In the genomic region with DNA sequence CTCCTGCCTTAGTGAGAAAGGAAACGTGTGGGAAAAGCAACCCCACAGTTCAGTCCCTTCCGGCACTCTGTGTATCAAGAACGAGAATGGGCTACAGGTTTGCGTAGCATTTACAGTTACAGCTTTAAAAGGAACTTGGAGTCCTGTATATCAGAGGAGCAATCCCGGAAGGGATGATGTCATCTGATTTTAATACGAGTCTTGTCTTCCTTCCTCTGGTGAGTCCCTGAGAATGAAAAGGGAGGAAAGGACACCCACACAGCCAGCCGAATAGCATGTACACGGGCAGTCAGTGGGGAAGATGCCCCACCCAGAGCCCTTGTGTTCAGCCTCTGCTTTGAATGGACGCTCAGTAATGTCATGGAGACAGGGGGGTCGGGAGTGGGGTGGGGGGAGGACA, we compare ENCODE assay signal across 25 mouse cellular contexts. TPM values are rescaled to one million over a fixed set of nuclear protein-coding genes. Genes with fewer than 3 reads are reported as not detected.
DNase-seq lines count a peak whose midpoint lies in the region; ATAC-seq and TF ChIP-seq lines count a peak whose summit lies in the region.
"Had no signal": no experiment of that assay in that cellular context is flagged by ENCODE, and none has a peak within 500 bp of the region (broad histone marks: within the 10 kb centered on the region; RNA-seq: fewer than 3 reads in every experiment).

No protein-coding gene starts in this region.

- ATAC-seq in lung, postnatal 0 days = peak; percentile 54; the same call in 1 of the 2 replicates
- peak; percentile 67 for ATAC-seq in common myeloid progenitor, adult 5-6 weeks (replicated peaks; ENCODE audit: low read depth, poor library complexity, severe bottlenecking)
- ATAC-seq in megakaryocyte progenitor cell, adult 5-6 weeks (replicated peaks; ENCODE audit: poor library complexity) = peak; percentile 49
- ATAC-seq: hindbrain, postnatal 0 days had no signal

- H3K27ac ChIP-seq in lung, postnatal 0 days (ENCODE audit: low read length) = no peak overlapping the region
- H3K27ac ChIP-seq: hindbrain, embryonic 10.5 days; hindbrain, postnatal 0 days; layer of hippocampus, adult 2 months; limb, embryonic 15.5 days; midbrain, embryonic 12.5 days; neural tube, embryonic 13.5 days had no signal

- no peak overlapping the region for H3K4me3 ChIP-seq in lung, postnatal 0 days (ENCODE audit: low read depth, low read length)
- H3K4me3 ChIP-seq: heart, embryonic 12.5 days; hindbrain, embryonic 10.5 days; layer of hippocampus, adult 2 months; limb, embryonic 15.5 days; midbrain, embryonic 12.5 days; neural tube, embryonic 13.5 days had no signal

- TF ChIP-seq EP300 in lung, postnatal 0 days (IDR thresholded peaks at IDR 0.05) = no peak

- TF ChIP-seq CTCF in lung, postnatal 0 days (IDR thresholded peaks at IDR 0.05) = no peak

- H3K9ac ChIP-seq in lung, postnatal 0 days (replicated peaks; ENCODE audit: low read depth) = no peak overlapping the region
- H3K9ac ChIP-seq: heart, embryonic 12.5 days; limb, embryonic 15.5 days; midbrain, embryonic 12.5 days; neural tube, embryonic 13.5 days had no signal

- no peaks in the 10 kb centered on the region for H3K27me3 ChIP-seq in lung, postnatal 0 days (replicated peaks; ENCODE audit: insufficient read depth, low read length)
- H3K27me3 ChIP-seq: heart, embryonic 12.5 days; limb, embryonic 15.5 days; midbrain, embryonic 12.5 days; neural tube, embryonic 13.5 days had no signal

- H3K9me3 ChIP-seq in lung, postnatal 0 days (ENCODE audit: low read length) = no peaks in the 10 kb centered on the region
- H3K9me3 ChIP-seq: heart, embryonic 12.5 days; hindbrain, embryonic 10.5 days; limb, embryonic 15.5 days; midbrain, embryonic 12.5 days; neural tube, embryonic 13.5 days had no signal

- WGBS in lung, postnatal 0 days = 50% methylated on average over 10 of the region's 10 CpGs

- no peaks in the 10 kb centered on the region for H3K36me3 ChIP-seq in lung, postnatal 0 days (ENCODE audit: insufficient read depth, low read length)
- H3K36me3 ChIP-seq: heart, embryonic 12.5 days; hindbrain, embryonic 10.5 days; limb, embryonic 15.5 days; midbrain, embryonic 12.5 days had no signal

- H3K4me1 ChIP-seq in lung, postnatal 0 days (ENCODE audit: insufficient read depth, low read depth, low read length) = no peaks in the 10 kb centered on the region
- H3K4me1 ChIP-seq: heart, embryonic 12.5 days; midbrain, embryonic 12.5 days; neural tube, embryonic 13.5 days had no signal

- no peak overlapping the region for H3K4me2 ChIP-seq in lung, postnatal 0 days (replicated peaks; ENCODE audit: low read depth, low read length)
- H3K4me2 ChIP-seq: heart, embryonic 12.5 days; limb, embryonic 15.5 days; midbrain, embryonic 12.5 days; neural tube, embryonic 13.5 days had no signal

- intact Hi-C loops in heart, postnatal 14 days (cut with DNase I) = no loop called here

- DNase-seq in heart, adult 11 months = peak; percentile 89
- DNase-seq in heart, postnatal 14 days = no peak
- no peak for DNase-seq in lung, postnatal 0 days (ENCODE audit: low spot score)
- no peak for DNase-seq in lung, postnatal 25 days (ENCODE audit: low spot score)
- DNase-seq in yolk sac, embryonic 10.5 days (ENCODE audit: low spot score) = no peak
- DNase-seq in cerebellum, adult 9-10 months = no peak
- DNase-seq: adrenal gland, adult 2 months; cerebellum, adult 11 months; cerebellum, postnatal 25 days; gastrocnemius, postnatal 14 days; kidney, adult 2 months; kidney, postnatal 14 days; lung, adult 2 months; lung, postnatal 4 days; right cerebral cortex, adult 18-20 months; thymus, postnatal 36 days had no signal

RNA-seq across cellular contexts. Expression of gene Frrs1l, which starts 37.8 kb away (rescaled TPM):
- under 1 TPM; 0.07 TPM for total RNA-seq in heart, postnatal 14 days (2021)
- polyA plus RNA-seq in lung, postnatal 0 days (2015; fragmentation: Nextera tagmentation; extraction: Ambion mirVana) = 0.91 and 1.7 TPM in 2 replicates
- not detected in 2 replicates for total RNA-seq in common myeloid progenitor, adult 5-6 weeks (2017)
- not detected in 2 replicates for total RNA-seq in megakaryocyte progenitor cell, adult 5-6 weeks (2015)
- not detected in 2 replicates for total RNA-seq in megakaryocyte progenitor cell, adult 5-6 weeks (2017)
